Mouse (Mus musculus): ENCODE results near the gene Luc7l2.

GRCm38 (mm10) chr6:38622406-38622805 is 71.3 kb downstream of the Luc7l2 start:
- TF ChIP-seq CTCF (IDR thresholded peaks at IDR 0.05; ENCODE audit: borderline replicate concordance, insufficient read depth, low read length) (no peak), POLR2A (IDR thresholded peaks at IDR 0.05; ENCODE audit: low read depth, low read length) (no peak)

All from embryonic fibroblast, embryonic 13.5 days (primary cell).